Mouse (Mus musculus) kidney, embryonic 14.5 days (tissue): ENCODE data around the gene Trim27. TPM values are rescaled to one million over a fixed set of nuclear protein-coding genes. Genes with fewer than 3 reads are reported as not detected.

Experiments used
- ATAC-seq: fragments of 200-750 bp; cut with Nextera tagmentation; 2 replicates; pipeline ENCODE4 v1.8.0; 2017; ENCODE audit warnings: moderate number of reproducible peaks, mild to moderate bottlenecking, moderate TSS enrichment, moderate library complexity; ENCODE audit not compliant: low FRiP score, low TSS enrichment
- H3K27ac ChIP-seq: fragments of 300-500 bp; sonication (generic); 2 replicates; pipeline ENCODE4 v1.5.1; 2014; ENCODE audit warnings: low read depth, mild to moderate bottlenecking, low read length, moderate library complexity, mixed read lengths
- H3K27me3 ChIP-seq: fragments of 300-500 bp; sonication (generic); 2 replicates; pipeline ENCODE4 v1.6.1; 2014; ENCODE audit warnings: mild to moderate bottlenecking, low read length; ENCODE audit not compliant: control insufficient read depth, insufficient read depth
- H3K36me3 ChIP-seq: fragments of 300-500 bp; sonication (generic); 2 replicates; pipeline ENCODE4 v1.6.1; 2014; ENCODE audit warnings: low read length, mixed read lengths; ENCODE audit not compliant: control insufficient read depth, insufficient read depth
- H3K4me1 ChIP-seq: fragments of 300-500 bp; sonication (generic); 2 replicates; pipeline ENCODE4 v1.6.1; 2014; ENCODE audit warnings: low read length, mixed read lengths; ENCODE audit not compliant: control insufficient read depth, insufficient read depth
- H3K4me2 ChIP-seq: fragments of 300-500 bp; sonication (generic); replicated peaks from 2 replicates; pipeline ENCODE4 v1.6.1; 2014; ENCODE audit warnings: low read depth, mild to moderate bottlenecking, low read length
- H3K4me3 ChIP-seq: fragments of 300-500 bp; sonication (generic); 2 replicates; pipeline ENCODE4 v1.5.1; 2014; ENCODE audit warnings: mild to moderate bottlenecking, low read length
- H3K9ac ChIP-seq: fragments of 300-500 bp; sonication (generic); 2 replicates; pipeline ENCODE4 v1.6.1; 2014; ENCODE audit warnings: low read depth, mild to moderate bottlenecking, low read length, moderate library complexity
- H3K9me3 ChIP-seq: fragments of 300-500 bp; sonication (generic); 2 replicates; pipeline ENCODE4 v1.6.1; 2016; ENCODE audit warnings: low read length; ENCODE audit not compliant: control insufficient read depth
- WGBS: fragments of 180-500 bp; shearing (Covaris S2); extraction: QIAGEN DNeasy Blood & Tissue Kit; methylation state at CpG from one replicate; pipeline ENCODE4 v1.1.7; 2014; 5-methylcytosine and 5-hydroxymethylcytosine counted together
- polyA plus RNA-seq: library from polyadenylated mRNA; unstranded; fragments of >200 nt; fragmentation: Nextera tagmentation; extraction: Ambion mirVana; gene quantifications from 2 replicates; pipeline ENCODE4 v1.2.1, GENCODE M21; 2014

The Trim27 gene
- polyA plus RNA-seq, 1 experiment from 2014 or later = 164 TPM

DNA sequence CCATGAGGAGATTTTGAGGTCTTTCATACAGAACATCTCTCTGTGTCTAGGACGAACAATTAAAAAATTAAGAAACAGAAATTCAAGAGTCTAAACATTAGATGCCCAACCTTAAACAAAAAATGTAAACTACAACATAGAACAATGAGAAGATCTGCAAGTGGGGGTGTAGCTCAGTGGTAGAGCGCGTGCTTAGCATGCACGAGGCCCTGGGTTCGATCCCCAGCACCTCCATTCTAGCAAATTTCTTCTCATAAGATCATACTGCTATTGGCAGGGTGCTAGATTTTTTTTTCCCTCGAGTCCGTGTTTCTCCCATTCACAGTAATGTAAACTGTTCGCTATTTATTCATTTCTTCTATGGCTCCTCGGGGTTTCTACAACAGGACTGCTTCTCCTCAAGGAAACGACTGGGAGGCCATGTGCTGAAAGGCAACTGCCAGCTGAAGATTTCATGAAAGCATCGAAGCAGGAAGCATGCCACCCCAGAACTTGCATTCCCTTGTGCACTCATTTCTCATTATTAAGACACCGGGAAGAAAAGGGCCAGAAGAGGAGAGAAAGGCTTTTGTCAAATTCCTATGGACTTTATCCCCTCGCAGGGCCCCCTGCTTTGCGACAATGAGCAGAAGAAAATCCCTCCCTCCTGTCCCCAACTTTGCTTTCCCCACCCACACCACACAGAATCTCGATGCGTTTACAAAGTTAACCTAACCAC is 63.3 kb downstream of the Trim27 start:
- no peak overlapping the region for H3K27ac ChIP-seq
- H3K36me3 ChIP-seq = no peaks in the 10 kb centered on the region
- no peak for ATAC-seq
- peak overlapping the region; percentile 48 for H3K4me2 ChIP-seq
- WGBS = 7% methylated on average over 16 of the region's 16 CpGs
- H3K9me3 ChIP-seq = no peaks in the 10 kb centered on the region
- peaks cover 3% of the 10 kb centered on the region; the same call in 1 of the 2 replicates for H3K27me3 ChIP-seq
- 0 out of 2 replicates have a peak, but pooled peaks cover 4% of the 10 kb centered on the region for H3K4me1 ChIP-seq
- peak overlapping the region; percentile 34 for H3K4me3 ChIP-seq
- H3K9ac ChIP-seq = peak overlapping the region; percentile 37; the same call in 1 of the 2 replicates

DNA sequence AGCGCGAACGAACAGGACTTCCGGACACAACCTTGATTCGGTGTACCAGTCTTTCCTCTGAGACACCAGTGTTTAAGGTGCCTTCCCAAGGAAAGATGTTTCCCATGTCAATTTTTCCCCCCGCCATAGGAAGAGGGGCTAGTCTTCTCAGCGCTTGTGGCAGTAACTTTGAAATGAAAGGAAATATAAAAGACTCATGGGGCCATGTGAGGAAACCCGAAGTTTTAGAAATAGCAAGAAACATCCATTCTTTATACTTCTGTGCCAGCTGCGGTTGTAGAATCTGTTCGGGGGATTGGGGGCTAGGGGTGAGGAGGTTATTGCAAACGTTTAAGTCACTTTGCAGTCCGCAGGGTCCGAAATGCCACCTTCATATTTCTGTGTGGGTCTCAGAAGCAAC is 64.0 kb downstream of the Trim27 start:
- H3K36me3 ChIP-seq = no peaks in the 10 kb centered on the region
- peaks cover 3% of the 10 kb centered on the region; the same call in 1 of the 2 replicates for H3K27me3 ChIP-seq
- no peak for ATAC-seq
- 24% methylated on average over 13 of the region's 13 CpGs for WGBS
- no peak overlapping the region for H3K27ac ChIP-seq
- 0 out of 2 replicates have a peak, but pooled peaks cover 4% of the 10 kb centered on the region for H3K4me1 ChIP-seq
- peak overlapping the region; percentile 37; the same call in 1 of the 2 replicates for H3K9ac ChIP-seq
- H3K9me3 ChIP-seq = no peaks in the 10 kb centered on the region
- peak overlapping the region; percentile 34 for H3K4me3 ChIP-seq
- H3K4me2 ChIP-seq = peak overlapping the region; percentile 48

DNA sequence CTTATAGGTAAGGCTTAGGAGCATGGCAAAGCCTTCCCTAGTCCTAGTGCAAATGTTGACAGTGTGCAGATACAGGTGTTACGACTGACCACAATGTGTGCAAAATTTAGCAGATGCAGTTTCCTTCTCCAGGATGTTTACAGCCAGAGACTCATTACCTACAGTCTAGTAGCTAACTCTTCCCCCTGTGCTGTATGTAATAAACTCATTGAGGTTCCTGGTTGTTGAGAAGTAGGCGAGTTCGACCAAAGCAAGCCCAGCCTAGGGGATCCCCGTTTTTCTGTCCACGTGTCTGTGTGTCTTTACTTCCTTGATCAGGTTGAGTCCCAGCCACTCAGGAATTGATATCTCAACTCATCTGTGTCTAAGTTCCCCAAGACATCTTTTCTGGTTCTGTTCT is 64.8 kb downstream of the Trim27 start:
- no peak for ATAC-seq
- Histone ChIP-seq H3K27me3 (peaks cover 3% of the 10 kb centered on the region; the same call in 1 of the 2 replicates), H3K4me3 (no peak overlapping the region), H3K4me1 (0 out of 2 replicates have a peak, but pooled peaks cover 4% of the 10 kb centered on the region), H3K4me2 (no peak overlapping the region), H3K27ac (no peak overlapping the region), H3K9me3 (no peaks in the 10 kb centered on the region), H3K36me3 (no peaks in the 10 kb centered on the region), H3K9ac (no peak overlapping the region)
- WGBS = 81% methylated on average over 5 of the region's 5 CpGs

Other genes with a start within 250 kb of the Trim27 start
- gene Olfr1370, start 104.5 kb upstream of the Trim27 start, polyA plus RNA-seq = not detected in 2 replicates
- 0.06 TPM in 1 of 2 replicates, not detected in the other for gene Olfr1369-ps1, start 68.0 kb upstream of the Trim27 start, polyA plus RNA-seq
- gene Olfr263, start 49.8 kb upstream of the Trim27 start, polyA plus RNA-seq = not detected in 2 replicates
- not detected in 2 replicates for gene Olfr1368, start 33.6 kb upstream of the Trim27 start, polyA plus RNA-seq
- gene Gpx5, start 113.3 kb downstream of the Trim27 start, polyA plus RNA-seq = not detected in 2 replicates
- gene Gpx6, start 132.7 kb downstream of the Trim27 start, polyA plus RNA-seq = 3.4 and 3.9 TPM in 2 replicates
- not detected in 2 replicates for gene Olfr1367, start 167.5 kb downstream of the Trim27 start, polyA plus RNA-seq
- 10.9 and 15.5 TPM in 2 replicates for gene Zscan12, start 183.4 kb downstream of the Trim27 start, polyA plus RNA-seq
- 73.9 and 80.4 TPM in 2 replicates for gene Zkscan3, start 223.3 kb downstream of the Trim27 start, polyA plus RNA-seq